Mouse (Mus musculus): ENCODE results near the gene Rex1bd.

Gene Rex1bd

DNA sequence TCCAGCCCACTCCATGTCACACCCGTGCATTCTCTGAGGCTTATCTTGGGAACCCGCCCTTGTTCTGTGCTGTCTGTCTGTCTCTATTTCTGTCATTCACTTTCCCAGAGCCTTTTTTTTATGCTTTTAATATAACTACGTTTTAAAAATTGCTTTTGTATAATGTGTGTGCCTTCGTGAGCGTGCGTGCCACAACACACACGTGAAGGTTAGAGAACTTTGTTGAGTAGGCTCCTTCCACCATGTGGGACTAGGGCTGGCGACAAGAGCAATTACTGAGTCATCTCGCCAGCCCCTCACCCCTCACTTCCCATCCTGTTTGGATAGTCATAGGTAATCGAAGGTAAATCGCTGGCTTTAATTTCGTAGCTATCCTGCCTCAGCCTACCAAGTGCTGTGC is 4.0 kb downstream of the Rex1bd start:
- in situ Hi-C loops (cut with MboI, MseI): loop anchor here (5.0 kb wide), 1 partner anchor 85 kb away; no protein-coding TSS in a partner anchor

DNA sequence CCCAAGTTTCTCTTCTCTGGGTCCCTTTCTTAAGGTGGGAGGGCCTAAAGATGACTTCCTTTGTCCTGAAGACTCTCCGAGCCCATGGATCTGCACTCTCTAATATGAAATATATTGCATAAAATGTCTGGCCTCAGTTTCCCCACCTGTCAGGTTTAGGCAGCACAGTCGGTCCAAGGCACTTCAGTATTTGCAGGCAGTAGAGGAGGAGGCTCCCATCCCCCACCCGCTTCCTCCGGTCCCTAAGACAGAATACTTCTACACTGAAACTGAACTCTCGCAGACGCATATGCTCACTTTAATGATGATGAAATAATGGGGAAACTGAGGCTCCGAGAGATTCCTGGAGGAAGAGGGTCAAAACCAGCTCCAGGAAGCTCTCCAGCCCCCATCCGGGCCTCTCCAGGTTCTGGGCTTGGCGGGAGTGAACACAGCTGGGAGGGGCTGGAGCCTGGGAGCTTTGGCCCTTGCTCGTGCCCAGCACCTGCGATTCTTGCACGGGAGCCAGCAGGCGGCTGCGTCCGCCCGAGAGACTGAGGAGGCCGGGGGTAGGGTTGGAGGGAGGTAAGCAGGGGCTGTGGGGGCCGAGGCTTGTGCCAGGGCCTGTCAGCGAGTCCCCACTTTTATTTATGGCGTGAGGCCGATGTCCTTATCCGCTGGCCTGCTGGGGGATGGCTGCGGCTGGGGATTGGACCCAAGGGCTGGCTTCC is 4.6 kb downstream of the Rex1bd start:
- in situ Hi-C loops (cut with MboI, MseI): loop anchor here (5.0 kb wide), 1 partner anchor 85 kb away; no protein-coding TSS in a partner anchor

DNA sequence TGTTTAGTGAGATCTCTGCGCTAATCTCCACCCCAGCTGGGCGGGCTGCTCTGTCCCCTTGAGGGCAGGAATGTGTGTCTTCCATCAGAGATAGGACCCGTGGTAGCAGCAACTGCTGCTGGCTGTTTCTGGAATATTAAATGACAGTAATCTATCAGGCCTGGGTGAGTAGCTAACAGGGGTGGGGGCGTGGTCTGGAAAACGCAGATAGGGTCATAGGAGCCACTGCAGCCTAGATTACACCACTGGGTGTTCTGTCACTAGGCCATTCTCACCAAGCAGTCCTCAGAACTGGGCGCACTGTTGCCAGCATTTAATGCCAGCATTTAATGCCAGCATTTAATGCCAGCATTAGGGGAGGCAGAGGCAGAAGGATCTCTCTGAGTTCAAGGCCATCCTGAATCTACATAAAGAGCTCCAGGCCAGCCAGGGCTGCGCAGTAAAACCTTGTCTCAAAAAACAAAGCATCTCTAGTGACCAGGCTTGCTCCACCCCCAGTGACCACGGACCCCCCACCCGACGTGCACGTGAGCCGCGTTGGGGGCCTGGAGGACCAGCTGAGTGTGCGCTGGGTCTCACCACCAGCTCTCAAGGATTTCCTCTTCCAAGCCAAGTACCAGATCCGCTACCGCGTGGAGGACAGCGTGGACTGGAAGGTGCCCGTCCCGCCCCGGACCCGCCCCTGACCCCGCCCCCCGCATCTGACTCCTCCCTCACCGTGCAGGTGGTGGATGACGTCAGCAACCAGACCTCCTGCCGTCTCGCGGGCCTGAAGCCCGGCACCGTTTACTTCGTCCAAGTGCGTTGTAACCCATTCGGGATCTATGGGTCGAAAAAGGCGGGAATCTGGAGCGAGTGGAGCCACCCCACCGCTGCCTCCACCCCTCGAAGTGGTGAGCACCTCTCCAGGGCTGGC is 5.9 kb downstream of the Rex1bd start:
- in situ Hi-C loops (cut with MboI, MseI): loop anchor here (5.0 kb wide), 1 partner anchor 83 kb away; no protein-coding TSS in a partner anchor

DNA sequence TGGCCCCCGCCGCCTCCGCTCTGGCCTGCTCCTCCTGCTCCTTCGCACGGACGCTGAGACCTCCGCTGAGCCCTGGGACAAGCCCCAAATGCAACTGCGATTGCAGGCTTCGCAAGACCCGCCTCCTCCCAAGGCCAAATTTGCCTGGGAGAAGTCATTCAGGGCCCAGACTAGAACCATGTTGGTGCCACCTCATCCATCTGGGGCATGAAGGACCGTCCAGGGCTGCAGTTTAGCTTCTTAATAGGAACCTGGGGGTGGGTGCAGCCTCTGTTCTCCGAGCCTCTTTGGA is 10.8 kb downstream of the Rex1bd start:
- in situ Hi-C loops (cut with MboI, MseI): no loop called here

DNA sequence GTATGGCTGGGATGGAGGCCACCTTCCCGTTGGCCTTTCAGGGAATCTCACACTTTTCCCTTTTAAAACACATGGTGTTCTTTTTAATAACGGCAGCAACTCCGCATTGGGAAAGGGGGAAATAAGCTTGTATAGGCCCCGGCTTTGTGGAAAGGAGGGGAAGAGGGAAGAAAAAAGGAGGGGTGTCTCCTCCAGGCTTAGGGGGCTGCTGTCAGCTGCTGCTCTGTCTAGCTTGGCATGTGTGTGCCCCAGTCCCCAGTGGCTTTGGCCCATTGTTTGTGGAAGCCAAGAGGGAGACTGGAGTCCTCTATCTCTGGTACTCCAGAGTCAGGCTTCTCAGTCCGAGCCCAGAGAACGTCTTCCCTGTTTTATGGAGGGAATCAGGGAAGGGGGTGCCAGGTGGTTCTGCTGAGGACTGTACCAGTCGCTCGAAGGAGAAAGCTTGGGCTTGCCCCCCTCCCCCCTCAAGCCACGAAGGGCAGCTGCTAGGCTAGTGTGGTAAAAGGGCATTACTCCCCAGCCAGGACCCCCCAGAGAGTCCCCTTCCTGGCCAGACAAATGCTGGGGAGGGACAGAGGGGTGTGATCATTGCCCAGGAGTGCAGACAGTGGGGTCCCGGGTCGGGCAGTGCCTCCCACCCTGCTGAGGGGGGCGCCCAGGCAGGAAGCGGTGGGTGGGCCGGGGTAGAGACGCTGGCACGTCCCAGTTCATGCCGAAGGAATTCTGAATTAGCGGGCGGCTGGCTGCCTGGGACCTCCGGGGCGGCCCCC is 11.4 kb downstream of the Rex1bd start:
- in situ Hi-C loops (cut with MboI, MseI): no loop called here

DNA sequence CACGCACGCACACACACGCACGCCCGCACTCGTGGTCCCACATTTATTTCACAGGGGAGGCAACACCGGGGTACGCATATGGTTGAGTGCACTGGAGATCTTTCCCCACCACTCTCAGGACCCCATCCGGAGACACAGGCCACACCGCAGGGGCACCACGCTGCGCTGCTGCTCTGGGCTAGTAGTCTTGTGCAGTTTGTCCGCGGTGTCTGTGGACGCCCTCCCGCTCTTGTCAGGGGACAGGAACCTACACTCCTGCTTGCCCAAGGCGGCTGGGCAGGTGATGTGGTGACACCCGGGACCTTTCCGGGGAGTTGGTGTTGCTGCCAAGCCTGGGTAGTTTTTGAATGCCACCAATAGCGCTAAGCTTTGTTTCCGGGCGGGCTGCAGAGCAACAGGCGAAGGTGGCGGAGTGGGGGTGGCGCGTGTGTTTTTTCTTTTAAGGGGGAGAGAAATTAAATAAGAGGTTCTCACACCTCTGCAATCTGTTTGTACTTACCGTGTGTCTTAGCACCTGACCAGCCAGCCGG is 12.1 kb downstream of the Rex1bd start:
- in situ Hi-C loops (cut with MboI, MseI): no loop called here

DNA sequence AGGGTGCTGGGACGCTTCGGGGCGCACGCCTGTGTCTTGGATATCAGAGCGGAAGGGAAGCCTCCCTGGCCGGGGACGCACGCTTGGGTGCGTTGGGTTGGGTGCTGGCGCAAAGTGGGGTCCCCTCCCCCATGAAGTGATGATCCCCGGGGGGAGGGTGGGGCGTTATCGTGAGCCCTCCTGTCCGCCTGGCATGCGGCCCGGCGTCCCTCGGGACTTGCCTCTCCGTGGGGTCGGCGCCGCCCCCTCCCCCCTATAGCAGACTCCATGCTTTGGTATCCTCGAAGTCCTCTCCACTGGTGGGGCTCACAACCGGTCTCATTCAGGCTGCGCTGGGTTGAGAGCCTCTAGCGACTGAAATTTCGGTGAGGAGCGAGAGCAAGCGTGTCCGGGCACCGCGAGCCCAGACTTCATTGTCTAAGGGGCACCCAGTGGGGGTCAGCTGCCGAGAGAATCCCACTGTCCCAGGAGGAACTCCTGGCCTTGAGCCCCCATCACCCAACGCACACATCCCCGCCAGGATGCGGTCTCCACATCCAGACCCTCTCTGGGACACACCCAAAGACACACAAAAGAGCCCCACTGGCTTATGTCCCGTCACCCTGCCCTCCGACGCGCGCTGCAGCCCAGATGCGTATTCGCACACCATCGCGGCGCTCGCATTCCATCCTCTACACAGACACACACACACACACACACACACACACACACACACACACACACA is 12.7 kb downstream of the Rex1bd start:
- in situ Hi-C loops (cut with MboI, MseI): no loop called here

DNA sequence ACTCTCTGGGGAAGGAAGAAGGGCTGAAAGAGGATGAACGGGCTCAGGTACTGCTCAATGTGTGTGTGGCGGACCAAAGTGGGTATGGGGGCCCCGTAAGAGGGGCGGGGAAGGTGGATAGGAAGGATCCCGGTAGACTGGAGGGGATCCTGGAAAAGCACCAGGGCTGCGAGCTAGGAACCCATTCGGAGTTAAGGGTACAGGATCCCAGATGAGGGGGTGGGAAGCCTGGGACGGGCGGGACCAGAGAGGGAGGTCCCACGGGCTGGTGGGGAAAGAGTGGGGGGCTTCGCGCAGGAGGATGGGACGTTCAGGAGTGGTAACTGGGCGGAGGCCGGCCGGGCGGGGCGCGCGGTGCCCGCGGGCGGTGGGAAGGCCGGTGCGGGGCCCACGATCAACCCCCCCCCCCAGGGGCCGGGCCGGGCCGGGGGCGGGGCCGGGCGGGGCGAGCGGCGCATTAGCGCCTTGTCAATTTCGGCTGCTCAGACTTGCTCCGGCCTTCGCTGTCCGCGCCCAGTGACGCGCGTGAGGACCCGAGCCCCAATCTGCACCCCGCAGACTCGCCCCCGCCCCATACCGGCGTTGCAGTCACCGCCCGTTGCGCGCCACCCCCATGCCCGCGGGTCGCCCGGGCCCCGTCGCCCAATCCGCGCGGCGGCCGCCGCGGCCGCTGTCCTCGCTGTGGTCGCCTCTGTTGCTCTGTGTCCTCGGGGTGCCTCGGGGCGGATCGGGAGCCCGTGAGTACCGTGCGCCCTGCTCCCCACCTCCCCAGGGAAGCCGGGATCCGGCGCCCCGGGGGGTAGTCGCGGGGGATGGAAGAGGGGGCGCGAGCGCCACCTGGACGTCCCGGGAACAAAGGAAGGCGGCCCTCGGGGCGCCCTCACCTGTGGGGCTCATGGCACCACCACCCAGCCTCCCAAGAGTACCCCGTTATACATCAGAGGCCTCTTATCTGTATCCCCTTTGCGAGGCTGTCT is 13.6 kb downstream of the Rex1bd start, which contains the start of gene Crlf1:
Crlf1 (plus strand) TSS at position 495 of the 977 bp plus-strand sequence.
- in situ Hi-C loops (cut with MboI, MseI): no loop called here

DNA sequence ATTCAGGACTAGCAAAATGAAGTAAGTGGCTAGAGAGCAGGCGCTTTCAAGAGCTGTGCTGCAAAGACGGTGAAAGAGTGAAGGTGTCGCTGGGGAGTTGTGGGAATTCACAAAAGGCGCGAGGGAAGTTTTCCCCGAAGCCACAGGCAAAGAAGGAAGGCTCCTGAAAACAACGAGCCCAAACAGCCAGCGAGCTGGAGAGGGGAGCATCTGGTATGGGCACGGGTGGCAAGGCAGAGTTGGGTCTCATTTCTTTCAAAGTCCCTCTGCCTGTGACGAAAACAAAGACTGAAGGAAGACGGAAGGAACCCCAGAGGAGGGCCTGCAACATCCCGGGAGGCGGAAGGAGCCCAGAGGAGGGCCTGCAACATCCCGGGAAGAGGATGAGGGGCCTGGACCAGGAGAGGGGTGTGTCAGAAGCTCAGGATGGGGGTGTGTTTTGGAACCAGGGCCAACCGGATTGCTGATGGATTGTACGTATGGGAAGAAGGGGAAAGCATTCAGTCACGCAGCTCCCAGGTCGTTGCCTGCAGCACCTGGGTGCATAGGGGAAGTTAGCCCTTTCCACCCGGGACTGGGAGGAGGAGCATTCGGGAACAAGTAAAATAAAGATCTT is 15.6 kb downstream of the Rex1bd start:
- in situ Hi-C loops (cut with MboI, MseI): no loop called here

DNA sequence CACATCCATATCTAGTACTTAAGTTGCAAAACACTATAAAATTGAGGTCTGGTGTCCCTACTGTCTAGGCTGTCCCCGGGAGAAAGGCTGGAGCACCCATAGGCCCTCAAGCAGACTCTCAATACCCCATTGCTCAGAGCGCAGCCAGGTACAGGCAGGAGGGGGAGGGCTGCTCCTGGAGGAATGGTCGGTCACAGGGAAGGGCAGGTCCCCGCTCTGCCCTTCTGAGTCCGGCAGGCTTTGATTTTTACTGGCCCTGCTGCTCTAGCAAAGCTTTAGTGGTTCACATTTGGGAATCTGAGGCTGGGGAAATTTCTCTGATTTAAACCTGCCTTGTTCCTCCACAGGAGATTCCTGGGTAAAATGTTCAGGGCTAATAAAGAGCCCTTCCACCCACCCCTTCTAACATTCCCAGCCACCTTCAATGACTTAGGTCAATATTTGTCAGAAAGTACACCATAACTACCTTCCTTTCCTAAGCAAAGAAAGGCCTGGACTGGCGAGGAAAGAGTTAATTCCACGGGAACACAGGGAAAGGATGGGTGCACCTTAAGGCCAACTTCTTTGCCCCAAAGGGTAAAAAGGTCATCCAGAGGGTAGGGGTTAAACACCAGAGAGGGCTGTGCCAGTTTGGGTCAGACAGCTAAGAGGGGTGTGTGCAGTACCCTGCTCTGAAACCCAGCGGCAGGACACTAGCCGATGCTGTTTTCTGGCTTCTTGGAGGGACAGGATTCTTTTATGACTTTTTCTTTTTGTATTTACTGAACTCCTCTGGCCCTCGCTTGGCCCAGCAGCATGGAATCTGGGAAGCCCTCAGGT is 16.3 kb downstream of the Rex1bd start:
- in situ Hi-C loops (cut with MboI, MseI): no loop called here

DNA sequence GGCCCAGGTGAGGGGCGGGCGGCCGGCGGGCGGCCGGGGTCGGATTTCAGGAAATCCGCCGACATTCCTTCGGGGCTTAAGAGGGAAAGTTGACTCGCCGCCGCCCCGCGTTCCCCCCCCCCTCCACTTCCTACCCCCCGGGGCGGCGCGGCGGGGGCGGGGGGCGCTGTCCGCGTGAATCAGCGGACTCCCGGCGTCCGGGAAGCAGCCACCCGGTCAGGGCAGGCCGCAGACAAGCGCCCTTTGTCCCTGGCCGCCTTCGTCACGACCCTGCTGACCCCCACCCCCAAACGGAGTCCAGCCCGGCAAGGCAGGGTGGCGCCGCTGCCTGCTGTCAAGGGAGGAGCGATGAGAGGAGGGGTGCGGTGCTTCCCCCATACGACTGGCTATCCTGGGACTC is 17.0 kb downstream of the Rex1bd start:
- in situ Hi-C loops (cut with MboI, MseI): no loop called here

DNA sequence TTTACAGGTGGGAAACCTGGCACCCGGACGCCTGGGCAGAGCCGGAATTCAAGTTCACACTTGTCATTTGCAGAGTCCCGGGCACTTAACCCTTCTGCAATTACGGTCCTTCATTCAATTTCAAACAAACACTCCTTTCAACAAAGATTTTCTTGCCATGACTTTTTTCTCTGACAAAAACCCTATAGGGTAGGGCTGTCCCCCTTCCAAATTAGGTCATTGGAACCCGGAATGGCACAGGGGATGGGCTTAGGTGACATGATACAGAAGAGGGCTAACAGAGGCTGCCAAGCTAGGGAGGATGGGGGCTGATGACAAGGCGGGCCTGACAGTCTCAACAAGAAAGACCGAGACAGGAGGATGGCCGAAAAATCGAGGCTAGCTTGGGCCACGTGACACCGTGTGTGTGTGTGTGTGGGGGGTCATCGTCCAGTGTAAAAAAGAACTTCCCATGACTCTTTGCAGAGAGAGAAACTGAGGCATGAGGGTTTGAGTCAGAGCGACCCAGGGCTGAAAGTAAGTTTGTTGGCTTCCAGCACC is 17.6 kb downstream of the Rex1bd start:
- in situ Hi-C loops (cut with MboI, MseI): no loop called here

DNA sequence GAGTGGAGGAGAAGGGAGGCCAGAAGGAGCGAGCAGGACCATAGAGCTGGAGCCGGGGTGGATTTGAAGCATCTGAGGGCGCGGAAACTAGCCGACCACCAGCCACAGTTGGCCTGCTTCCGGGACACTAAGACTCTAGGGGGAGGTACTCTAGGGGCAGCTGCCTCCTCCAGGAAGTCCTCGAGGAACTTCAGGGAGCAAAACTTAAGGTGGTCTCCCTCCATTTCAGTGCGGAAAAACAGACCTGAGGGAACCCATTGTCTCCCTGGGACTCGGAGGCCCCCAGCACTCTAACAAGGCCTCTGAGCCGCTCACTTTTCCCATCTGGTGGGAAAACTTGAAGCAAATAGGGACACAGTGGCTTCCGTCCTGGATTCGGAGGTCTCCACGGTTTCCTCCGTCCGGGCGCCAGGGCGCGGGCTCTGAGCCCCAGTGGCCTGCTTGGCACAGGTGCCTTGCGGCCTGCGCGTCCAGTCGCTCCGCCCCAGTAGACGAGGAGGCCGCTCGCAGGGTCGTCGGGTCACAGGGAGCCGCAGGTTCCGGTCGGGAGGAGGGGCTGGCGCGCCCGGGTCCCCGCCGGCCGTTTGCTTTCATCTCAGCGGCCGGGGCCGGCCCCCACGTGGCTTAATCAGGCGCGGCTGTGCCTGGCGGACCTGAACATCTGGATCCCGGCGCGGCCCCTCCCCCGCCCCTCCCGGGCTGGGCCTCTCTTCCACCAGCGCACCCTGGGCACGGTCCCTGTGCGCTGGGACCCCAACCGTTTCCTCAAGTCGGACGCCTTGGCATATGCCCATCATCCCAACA is 18.4 kb downstream of the Rex1bd start:
- in situ Hi-C loops (cut with MboI, MseI): no loop called here

DNA sequence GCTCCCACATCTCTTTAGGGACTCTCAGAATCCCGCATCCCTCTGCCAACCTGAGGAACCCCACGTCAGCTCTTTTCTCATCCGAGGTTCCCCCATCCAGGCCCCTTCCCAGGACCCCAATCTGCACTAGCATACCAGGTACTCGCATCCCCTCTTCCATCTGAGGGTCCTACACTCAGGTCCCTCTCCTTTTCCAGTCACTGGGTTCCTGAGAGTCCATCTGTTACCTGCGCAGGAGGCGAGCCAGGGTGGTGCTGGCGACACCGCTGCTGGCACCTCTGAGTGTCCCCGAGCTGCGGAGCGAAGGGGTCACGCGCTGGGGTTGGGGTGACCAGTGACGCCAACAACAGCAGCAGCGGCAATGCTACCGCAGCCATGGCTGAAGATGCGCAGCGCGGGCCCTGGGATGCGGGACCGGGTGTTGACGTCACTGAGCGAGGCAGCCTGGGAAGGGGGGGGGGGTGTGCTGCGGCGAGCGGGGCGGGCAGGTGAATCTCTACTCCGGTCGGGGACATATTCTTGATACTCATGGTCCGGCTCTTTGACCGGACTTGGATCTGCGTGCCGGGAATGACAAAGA is 19.5 kb downstream of the Rex1bd start, which contains the start of gene Tmem59l:
Tmem59l (minus strand) TSS at position 418 of the 580 bp plus-strand sequence.
- in situ Hi-C loops (cut with MboI, MseI): no loop called here

DNA sequence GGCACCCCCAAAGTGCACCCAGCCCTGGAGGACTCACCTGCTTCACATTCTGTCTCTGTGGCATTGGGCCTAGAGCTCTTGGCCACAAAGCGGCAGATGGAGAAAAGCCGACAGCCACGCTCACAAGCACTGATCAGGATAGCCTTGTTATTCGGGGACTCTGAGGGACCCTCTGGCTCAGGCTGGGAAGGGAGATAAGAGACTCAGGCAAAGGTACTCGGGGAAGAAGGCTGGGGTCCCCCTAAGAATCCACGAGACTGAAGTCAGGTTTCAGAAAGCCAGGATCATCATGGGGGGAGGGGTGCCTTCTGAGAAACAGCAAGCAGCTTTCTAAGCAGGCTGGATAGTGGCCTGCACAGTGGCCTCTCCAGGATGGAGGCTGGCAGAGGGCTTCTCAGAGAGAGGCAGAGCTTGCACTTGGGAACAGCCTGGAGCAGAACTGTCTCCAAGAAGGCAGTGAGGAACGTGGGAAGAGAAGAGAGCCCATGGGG is 20.3 kb downstream of the Rex1bd start:
- in situ Hi-C loops (cut with MboI, MseI): no loop called here

DNA sequence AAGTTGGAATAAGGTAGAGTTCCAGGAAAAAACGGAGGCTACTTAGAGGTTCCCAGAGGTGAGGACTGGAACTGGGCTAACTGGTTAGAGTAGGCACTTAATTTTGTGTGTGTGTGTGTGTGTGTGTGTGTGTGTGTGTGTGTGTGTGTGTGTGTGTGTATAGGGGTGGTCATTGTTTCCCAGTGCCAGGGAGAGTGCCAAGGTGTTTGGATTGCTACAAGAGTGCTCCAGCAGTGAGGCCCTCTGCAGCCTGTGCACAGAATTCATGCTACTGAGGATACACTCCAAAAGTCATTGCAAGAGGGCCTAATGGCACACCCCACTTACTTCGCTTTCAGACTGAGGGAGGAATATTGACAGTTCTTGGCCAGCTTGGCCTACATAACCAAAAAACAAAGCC is 23.6 kb downstream of the Rex1bd start:
- in situ Hi-C loops (cut with MboI, MseI): no loop called here

DNA sequence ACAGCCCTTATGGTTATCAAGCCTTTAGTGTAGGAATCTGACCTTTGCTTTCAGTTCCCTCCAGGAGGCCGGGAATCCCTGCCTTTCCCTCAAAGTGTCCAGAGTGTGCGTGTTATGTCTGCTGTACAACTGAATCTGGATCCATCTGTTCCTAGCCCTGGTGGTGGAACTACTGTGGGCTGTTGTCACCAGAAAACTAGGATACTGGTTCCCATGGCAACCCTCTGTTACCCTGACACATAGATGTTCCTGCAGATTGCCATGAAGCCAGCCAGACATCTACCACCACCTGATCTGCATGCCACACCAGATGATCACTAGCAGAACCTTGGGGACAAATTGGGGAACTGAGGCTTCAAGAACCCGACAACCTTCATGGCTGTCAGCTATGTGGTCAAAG is 24.6 kb downstream of the Rex1bd start:
- in situ Hi-C loops (cut with MboI, MseI): no loop called here

Measured in T-helper 1 cell (primary cell).